Mouse (Mus musculus): ENCODE data around the gene 4921504E06Rik. TPM values are rescaled to one million over a fixed set of nuclear protein-coding genes. Genes with fewer than 3 reads are reported as not detected.

4921504E06Rik gene
- total RNA-seq, 1 experiment from 2014 or later, result not detected

GRCm38 (mm10) chr2:19490262-19490661 lies 63.5 kb downstream of the 4921504E06Rik start:
- DNase-seq, result no peak

GRCm38 (mm10) chr2:19461940-19462339 lies 91.8 kb downstream of the 4921504E06Rik start:
- DNase-seq, result no peak

GRCm38 (mm10) chr2:19458785-19459184 lies 94.9 kb downstream of the 4921504E06Rik start:
- DNase-seq, result no peak

- no peak for DNase-seq
Measured at GRCm38 (mm10) chr2:19455857-19456482, 97.7 kb downstream of the 4921504E06Rik start.

GRCm38 (mm10) chr2:19455228-19455627 lies 98.5 kb downstream of the 4921504E06Rik start:
- DNase-seq, result no peak

- DNase-seq, result no peak
Measured at GRCm38 (mm10) chr2:19452531-19453055, 101.1 kb downstream of the 4921504E06Rik start.

- no peak for DNase-seq
Measured at GRCm38 (mm10) chr2:19449308-19449707, 104.4 kb downstream of the 4921504E06Rik start.

- peak; percentile 34 for DNase-seq
Measured at GRCm38 (mm10) chr2:19448042-19448700, 105.5 kb downstream of the 4921504E06Rik start.

GRCm38 (mm10) chr2:19446746-19447145 lies 107.0 kb downstream of the 4921504E06Rik start:
- DNase-seq, result no peak

GRCm38 (mm10) chr2:19445871-19446501 lies 107.7 kb downstream of the 4921504E06Rik start:
- no peak for DNase-seq

GRCm38 (mm10) chr2:19444931-19445831 lies 108.5 kb downstream of the 4921504E06Rik start, which contains the start of gene Ptf1a:
Ptf1a (plus strand) TSS chr2:19445663.
- no peak for DNase-seq

GRCm38 (mm10) chr2:19444346-19444745 lies 109.4 kb downstream of the 4921504E06Rik start:
- DNase-seq, result no peak

- DNase-seq, result no peak
Measured at GRCm38 (mm10) chr2:19431614-19432323, 121.9 kb downstream of the 4921504E06Rik start.

- DNase-seq, result no peak
Measured at GRCm38 (mm10) chr2:19431186-19431585, 122.5 kb downstream of the 4921504E06Rik start.

- DNase-seq, result no peak
Measured at GRCm38 (mm10) chr2:19430746-19431145, 123.0 kb downstream of the 4921504E06Rik start.

GRCm38 (mm10) chr2:19429691-19430690 lies 123.7 kb downstream of the 4921504E06Rik start:
- DNase-seq, result no peak

- DNase-seq, result peak; percentile 75
Measured at GRCm38 (mm10) chr2:19429031-19429430, 124.7 kb downstream of the 4921504E06Rik start.

- DNase-seq, result no peak
Measured at GRCm38 (mm10) chr2:19423086-19423485, 130.6 kb downstream of the 4921504E06Rik start.

- DNase-seq, result no peak
Measured at GRCm38 (mm10) chr2:19422226-19422625, 131.5 kb downstream of the 4921504E06Rik start.
